Mouse (Mus musculus): ENCODE data around the gene Arfgap3.
"Not testable (repeated sequence)": the region's sequence is repeated elsewhere in the genome, so short reads cannot be mapped to it uniquely, and the experiment has no call there.

DNA sequence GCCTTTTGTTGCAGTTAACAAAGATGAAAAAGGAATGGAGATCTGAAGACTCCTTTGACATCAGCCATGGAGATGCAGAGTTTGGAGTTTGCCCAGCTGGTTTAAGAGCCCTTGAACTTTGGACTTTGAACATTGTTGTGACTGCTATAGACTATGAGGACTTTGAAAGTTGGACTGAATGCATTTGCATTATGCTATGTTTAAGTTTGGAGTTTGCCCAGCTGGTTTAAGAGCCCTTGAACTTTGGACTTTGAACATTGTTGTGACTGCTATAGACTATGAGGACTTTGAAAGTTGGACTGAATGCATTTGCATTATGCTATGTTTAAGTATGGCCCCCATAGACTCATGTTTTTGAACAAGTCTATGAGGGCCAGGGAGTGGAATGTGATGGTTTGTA lies 75.8 kb downstream of the Arfgap3 start:
- not testable (repeated sequence) for TF ChIP-seq MAX (IDR thresholded peaks at IDR 0.05; ENCODE audit: low read depth); POLR2A (IDR thresholded peaks at IDR 0.05; ENCODE audit: insufficient read length, low read depth); MYOG (IDR thresholded peaks at IDR 0.05; ENCODE audit: control insufficient read depth in 1 of 3, insufficient read depth in 1 of 3, insufficient read length in 2 of 3, low read depth in 2 of 3); MYOD1 (IDR thresholded peaks at IDR 0.05; ENCODE audit: control insufficient read depth in 1 of 3, insufficient read length in 2 of 3, low read depth in 2 of 3); POLR2AphosphoS2 (IDR thresholded peaks at IDR 0.05; ENCODE audit: insufficient read length, low read depth); TCF12 (IDR thresholded peaks at IDR 0.05; ENCODE audit: insufficient read depth, poor library complexity, severe bottlenecking); USF1 (IDR thresholded peaks at IDR 0.05; ENCODE audit: low read depth); REST (IDR thresholded peaks at IDR 0.05; ENCODE audit: insufficient read depth, insufficient read length); CEBPB (IDR thresholded peaks at IDR 0.05; ENCODE audit: insufficient read depth, poor library complexity, severe bottlenecking); SRF (IDR thresholded peaks at IDR 0.05; ENCODE audit: control insufficient read depth, insufficient read length, low read depth); E2F4 (IDR thresholded peaks at IDR 0.05; ENCODE audit: insufficient read depth)
